Mouse (Mus musculus) liver (tissue): Measurements from ENCODE around the gene Pla2g4c.

Experiments
- DNase-seq: peaks from one replicate; pipeline ENCODE4 v3.0.0-alpha.2; 2020; ENCODE audit warnings: mixed read lengths

Pla2g4c gene

DNA sequence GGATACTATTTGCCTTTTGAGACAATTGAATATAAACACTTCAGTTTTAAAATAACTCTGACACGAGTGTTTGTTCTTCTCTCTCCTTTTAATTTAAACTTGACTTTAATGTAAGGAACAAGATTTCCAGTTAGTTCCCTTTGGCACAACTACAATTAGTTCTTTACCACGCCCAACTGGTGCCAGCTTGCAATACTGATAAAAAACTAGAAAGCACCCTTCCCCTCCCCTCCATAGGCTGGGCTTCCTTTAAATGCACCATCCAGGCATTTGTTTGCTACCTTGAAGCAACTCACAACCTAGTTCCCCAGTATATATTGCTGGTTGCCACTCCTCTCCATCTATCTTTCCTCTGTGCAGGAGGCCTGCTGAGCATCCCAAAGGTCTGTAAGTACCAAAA is at the start of gene Pla2g4c:
Gene Pla2g4c (plus strand): TSS at position 340 of the 400 bp plus-strand sequence.
- DNase-seq = no peak

DNA sequence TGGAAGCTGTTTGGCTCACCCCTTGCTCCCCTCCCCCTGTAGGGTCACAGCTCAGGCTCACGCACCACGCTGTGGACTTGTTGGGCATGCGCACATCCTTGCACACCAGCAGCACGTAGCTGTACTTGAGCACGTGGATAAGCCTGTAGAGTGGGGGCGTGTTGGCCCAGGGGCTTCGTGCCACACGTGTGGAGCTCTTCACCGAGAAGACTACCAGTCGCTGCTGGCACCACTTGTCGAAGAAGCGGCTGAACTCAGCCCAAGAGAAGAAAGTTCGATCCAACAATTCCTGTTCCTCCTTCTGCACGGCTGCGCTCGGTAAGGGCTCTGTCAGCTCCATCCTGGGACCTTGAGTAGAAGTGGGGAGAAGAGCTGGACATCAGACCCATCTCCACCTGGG is 47.4 kb upstream of the Pla2g4c start, which contains the start of gene Lig1:
Gene Lig1 (plus strand): TSS at position 203 of the 400 bp plus-strand sequence.
- no peak for DNase-seq

DNA sequence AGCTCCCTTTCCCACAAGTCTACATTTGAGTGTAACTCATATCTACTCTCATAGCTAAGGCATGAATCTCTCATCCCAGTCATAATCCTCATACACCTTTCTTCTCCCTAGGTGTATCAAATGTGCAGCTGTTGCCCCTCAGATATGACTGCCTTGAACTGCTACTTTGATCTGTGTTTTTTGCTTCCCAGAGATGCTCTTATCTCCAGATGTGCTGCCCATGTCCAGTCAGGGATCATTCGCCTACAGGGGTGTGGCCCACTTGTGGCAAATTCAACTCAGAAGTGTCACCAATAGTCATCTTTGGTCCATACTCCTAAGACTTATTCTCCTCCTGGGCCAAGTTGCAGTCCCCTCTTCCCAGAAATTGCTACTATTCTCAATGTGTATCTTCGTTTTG is 46.6 kb upstream of the Pla2g4c start:
- peak; percentile 50 for DNase-seq

DNA sequence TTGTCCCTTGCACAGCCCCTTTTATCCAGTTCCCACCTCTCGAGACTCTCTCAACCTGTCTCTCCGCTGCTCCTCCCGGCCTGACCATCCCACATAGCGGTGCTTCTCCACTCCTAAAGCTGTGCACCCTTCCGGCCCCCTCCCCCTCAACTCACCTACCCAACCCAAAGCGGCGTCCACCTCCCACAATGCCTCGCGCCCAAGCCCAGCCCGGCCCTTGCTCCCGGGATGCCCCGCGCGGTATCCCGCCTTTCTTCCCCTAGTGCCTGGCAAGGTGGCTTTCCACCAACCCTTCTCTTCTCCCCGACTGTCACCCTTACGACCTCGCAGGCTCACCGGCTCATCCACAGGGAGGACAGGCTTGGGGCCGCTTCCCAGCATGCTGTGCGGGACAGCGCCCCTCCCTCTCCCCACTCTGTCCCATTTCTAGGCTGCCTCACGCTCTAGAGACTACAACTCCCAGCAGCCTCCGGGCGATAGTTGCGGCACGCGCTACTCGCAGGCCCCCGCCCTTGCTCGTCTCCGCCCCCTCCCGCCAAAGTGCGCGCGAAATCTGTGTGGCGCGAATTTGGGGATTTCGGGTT is 46.1 kb upstream of the Pla2g4c start, which contains the start of gene Zswim9:
Gene Zswim9 (minus strand): TSS at position 414 of the 584 bp plus-strand sequence.
- DNase-seq = peak; percentile 92

DNA sequence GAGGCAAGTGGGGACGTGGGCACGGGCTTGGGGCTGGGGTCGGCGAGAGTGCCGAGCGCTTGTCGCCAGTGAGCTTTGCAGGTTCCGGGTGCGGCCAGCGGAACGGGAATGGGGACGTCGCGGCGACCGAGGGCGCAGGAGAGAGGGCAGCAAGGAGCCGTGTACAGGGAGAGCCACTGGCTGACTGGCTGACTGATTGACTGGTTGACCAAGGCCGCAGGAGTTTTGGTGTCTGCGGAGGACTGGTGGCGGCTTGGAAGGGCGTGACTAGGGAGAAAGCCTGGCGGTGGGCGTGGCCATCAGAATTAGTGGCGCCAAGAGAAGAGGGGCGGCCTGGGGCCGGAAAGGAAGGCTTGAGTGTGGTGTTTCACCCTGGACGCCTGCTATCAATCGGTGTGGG is 45.5 kb upstream of the Pla2g4c start:
- DNase-seq = peak; percentile 9

DNA sequence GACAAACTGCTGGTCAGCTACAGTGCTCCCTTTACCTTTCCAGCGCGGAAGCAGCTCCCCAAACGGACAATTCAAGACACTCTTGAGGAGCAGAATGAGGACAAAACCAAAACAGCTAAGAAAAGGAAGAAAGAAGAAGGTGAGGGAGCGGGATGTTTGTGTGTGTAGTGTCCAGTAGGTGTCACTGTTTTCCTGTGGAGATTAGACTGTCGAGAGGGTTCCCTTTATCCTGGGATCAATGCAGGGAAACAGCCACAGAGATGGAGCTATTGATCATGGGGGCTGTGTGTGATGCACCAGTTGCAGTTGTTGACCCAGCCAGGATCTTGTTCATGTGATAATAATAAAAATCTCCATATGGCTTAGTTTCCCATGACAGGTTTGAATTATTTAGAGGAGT is 35.8 kb upstream of the Pla2g4c start:
- DNase-seq = no peak

DNA sequence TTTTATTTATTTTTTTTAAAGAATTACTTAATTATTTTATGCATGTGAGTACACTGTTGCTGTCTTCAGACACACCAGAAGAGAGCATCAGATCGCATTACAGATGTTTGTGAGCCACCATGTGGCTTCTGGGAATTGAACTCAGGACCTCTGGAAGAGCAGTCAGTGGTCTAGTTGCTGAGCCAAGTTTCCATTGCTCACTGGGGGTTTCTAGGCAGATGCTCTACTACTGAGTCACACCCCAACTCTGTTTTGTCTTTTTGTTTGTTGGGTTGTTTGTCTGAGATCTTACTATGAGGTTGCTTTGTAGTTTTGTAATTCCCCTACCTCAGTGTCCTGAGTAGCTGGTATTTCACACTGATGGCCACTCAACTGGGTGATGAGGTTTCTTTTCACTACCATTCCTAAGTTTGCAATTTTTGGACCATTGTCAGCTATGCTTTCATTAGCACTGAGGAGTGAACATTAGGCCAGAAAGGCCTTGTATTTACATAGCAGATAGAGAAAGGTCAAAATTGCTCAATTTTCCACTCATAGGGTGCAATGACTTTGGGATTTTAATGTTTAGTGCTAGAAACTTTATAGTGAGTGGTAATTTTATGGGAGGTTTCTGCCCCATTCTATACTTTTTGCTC is 34.3 kb upstream of the Pla2g4c start:
- DNase-seq = no peak

DNA sequence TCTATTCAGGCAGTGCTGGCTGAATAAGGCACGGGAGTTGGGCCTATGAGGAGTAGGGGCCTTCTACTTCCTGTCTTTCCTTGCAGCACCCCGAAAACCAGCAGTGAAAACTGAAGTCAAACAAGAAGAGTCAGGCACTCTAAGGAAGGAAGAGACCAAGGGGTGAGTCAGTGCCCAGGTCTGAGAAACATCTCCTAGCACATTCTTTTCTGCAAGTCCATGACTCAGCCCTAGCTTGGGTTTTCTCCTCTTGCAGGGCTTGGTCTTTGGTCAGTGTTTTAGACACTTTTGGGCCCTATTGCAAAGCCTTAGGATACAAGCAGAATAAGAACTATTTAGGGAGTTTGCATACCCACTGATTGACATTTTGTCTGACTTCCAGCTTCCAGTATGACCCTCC is 33.1 kb upstream of the Pla2g4c start:
- no peak for DNase-seq

DNA sequence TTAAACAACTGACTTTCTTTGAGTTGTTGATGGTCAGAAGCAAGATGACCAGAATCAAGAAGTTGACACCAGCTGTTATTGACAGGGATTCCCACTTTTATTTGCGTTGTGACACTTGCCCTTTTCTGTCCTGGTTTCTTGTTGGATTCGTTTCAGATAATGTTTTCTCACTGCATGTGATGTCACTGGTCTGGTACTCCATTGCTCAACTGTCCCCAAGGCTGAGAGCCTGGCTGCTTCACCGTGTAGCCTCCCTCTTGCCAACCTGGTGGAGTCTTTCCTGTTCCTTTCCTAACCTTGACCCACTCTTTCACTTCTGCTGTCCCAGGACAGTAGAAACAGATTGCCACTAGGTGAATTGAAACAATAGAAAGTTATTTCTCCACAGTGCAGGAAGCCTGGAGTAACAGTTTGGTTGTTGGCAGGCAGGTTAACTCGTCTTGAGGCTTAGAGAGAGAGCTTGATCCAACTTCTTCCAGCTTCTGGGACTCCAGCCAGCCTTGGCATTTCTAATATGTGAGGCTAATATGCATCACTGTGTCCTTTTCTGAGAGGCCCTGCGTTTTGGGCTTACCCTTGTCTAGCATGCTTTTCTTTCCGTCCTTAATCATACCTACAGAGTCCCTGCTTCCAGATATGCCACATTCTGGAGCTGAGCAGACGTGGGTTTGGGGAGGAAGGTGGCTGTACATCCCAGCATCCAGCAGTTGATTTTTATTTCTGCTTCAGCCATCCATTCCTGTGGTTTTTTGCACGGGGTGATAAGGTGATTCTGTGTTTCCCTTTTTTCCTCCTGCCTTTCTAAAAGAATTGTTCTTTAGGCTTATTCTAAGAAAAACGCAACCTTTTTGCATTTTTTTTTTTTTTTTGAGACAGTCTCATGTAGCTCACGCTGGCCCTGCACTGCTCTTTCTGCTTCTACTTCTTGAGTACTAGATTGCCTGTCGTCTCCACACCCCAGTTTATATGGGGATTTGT is 30.3 kb upstream of the Pla2g4c start:
- no peak for DNase-seq

DNA sequence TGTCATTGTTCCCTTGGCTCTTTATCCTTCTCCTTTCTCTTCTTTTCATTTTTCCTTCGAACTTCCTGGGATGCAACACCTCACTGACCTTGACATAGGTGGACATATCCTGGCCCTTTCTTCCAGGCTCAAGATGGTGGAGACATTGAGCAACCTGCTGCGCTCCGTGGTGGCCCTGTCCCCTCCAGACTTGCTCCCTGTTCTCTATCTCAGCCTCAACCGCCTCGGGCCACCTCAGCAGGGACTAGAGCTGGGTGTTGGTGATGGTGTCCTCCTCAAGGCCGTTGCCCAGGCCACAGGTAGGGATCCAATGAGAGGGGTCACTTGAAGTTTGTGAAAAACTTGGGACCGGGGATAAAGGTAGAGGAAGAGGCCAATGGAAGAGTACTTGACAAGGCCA is 29.2 kb upstream of the Pla2g4c start:
- no peak for DNase-seq

DNA sequence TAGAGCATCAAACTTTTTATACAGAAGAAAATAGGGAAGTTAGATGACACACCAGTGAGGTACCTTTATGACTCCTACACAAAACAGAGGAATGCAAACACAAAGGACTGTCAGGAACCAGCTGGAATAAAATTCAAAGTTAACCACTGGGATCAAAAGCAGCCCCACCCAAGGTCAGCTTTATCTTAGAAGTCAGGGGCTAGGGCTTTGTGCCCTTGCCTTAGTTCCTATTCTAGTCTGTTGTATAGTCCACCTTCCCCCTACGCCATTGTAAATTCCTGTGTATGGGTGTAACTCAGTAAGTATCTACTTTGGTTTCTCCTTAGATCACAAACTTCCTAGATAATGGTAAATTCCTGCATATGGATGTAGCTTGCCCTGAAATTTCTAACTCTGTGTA is 26.8 kb upstream of the Pla2g4c start:
- no peak for DNase-seq

DNA sequence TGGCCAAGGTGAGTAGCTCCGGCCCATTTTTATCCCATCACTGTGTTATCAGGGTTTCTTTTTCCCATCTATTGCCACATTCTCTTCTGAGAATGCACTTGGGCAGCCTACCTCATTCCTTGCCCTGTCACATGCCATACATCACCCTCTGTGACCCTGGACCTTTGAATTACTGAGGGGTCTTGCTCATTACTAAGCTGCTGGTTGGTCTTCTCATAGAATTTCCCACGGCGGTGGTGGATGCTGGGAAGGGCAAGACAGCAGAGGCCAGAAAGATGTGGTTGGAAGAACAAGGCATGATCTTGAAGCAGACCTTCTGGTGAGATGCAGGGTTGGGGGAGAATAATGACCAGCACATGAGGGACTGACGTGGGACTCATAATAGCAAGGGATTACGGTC is 25.6 kb upstream of the Pla2g4c start:
- DNase-seq = no peak

DNA sequence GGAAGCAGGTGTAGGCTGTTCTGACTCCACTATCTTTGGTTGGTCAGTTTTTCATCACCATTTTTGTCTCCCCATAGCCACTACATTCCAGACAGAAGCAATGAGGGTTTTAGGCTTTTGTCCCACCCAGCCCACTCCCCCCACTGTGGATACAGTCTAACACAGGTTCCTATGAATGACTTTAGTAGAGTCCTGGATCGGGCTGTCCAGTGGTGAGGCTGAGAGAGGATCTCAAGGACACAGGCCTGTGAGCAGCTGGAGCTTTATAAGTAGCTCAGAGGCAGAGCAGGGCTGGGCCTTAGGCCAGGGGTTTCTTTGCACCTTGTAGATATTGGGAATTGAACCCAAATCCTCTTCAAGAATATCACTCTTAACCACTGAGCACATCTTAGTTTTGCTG is 22.8 kb upstream of the Pla2g4c start:
- no peak for DNase-seq

DNA sequence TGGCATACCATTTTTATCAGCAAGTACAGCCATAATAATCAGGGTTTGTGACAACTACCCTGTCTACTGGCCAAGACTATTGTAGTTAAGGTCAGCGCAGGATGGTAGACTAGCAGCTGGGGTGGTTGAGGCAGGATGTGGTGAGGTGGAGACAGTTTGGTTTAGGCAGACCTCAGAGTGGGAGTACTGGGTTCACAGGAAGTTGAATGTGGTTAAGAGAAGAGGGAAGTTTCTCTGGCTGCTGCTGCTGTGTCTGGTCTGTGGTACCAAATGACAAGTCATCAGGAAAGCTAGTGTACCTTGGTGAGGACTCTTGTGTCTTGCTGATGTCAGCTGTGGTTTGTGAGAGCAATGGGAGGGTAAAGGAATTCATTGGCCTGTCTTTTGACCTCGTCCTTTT is 21.7 kb upstream of the Pla2g4c start:
- no peak for DNase-seq

DNA sequence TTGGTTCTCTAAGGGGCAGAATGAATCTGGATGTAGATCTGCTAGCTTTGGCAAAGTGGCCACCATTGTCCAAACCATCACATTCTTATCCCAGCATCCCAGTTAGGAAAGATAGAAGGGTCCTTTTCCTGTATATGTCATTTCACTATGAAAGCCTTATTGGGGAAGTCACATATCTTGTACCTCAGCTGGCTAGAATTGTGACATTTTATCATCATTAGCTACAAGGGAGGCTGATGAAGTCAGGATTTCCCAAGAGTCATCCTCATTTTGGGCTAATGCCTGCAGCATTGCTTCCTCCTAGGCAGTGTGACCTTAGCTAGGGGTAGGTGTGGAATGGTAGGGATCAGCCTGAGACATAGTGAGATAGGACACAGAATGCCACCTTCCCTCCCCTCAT is 21.1 kb upstream of the Pla2g4c start:
- no peak for DNase-seq

DNA sequence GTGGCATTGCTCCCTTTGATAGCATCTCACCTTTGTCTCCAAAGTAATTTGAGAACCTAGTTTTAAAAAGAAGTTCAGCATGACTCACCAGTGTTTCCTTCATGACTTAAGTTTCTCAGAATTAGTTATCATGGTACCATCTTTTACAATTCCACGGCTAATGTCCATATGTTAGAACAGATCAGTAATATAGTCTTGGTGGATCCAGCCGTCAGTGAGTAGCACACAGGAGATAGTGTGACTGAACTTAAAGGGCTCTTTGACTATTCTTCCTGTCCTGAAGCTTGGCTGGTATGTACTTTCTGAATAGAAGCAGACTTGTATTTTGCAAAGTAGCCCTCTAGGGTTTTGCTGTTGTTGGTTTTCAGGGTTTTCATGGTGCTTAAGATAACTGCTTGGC is 15.0 kb upstream of the Pla2g4c start:
- DNase-seq = no peak

DNA sequence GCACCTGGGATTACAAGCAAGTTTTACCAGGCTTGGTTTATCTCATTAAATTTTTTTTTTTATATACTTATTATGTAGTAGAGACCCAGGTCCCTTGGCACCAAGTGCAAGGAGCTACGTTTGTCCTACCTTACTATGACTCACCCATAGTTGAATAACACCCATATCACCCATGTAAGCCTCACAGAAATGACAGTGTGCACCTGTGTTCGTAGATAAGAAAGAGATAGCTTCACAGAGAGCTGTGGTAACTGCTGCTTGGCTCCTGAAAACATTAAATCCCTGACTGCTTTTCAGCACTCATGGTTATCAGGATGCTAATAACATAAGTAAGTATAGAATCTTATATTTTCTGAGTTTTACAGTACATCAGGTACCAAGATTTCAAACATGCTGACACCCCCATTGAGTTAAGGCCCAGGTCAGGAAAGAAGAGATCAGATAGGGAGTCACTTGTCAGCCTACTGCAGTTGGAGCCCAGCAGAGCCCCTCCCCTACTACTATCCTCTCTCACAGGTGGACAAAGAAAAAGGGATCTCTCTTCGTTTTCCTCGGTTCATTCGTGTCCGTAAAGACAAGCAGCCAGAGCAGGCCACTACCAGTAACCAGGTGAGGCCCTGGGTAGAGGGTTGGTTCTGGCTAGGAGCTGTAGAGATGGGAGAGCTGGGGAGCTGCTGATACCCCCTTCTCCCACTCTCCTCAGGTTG is 13.8 kb upstream of the Pla2g4c start:
- no peak for DNase-seq

DNA sequence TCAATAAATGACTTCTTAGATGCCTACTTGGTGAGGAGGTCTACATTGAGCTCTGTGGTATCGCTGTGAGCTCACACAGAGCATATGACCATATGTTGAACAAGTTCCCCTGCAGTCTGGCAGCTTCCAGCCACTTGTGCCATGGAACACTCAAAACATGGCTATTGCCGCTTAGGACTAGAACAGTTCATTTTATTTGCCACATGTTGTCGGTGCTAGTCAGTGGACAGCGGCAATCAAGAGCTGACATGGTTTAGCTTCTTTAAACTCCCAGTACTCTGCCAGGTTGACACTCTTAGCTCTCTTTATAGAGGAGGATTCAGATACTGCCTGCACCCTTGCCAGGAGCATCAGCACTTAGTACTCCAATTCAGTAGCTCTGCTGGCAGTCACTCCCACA is 13.1 kb upstream of the Pla2g4c start:
- no peak for DNase-seq

DNA sequence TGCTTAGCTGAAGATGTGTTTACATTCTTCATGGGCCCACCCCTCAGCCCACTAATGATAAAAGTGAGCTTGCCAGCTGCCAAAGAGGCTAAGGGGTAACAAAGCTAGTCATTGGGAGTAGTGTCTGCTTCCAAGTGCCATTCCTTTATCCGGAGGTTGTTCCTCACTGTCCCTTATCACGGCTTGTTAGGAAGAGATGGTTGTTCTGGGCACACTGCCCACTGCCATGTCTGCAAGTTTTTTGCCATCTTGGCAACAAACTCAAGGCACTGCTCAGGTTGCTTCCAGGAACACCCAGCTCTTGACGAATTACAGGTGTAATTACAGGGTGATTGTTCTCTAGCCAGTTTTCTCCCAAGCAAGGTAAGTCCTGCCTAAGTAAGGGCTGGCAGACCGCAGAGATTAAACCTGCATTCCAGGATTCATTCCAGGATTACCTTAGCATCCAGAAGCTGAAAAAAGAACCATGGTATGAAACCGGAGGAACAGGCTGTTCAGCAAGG is 10.3 kb upstream of the Pla2g4c start:
- no peak for DNase-seq

DNA sequence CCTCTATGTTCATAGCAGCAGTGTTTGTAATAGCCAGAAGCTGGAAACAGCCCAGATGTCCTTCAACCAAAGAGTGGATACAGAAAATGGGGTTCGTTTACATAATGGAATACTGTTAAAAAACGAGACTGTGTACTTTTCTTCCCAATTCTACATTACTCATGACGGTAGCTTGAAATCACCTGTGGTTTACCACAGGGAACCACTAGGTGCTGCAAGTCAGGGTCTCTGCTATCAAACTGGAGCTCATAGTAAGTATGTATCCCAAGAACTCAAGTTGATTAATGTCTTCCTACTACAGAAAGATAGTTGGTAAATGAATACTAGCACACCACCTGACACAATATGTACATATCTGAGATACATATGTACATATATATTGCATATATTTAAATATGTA is 3.0 kb upstream of the Pla2g4c start:
- no peak for DNase-seq

DNA sequence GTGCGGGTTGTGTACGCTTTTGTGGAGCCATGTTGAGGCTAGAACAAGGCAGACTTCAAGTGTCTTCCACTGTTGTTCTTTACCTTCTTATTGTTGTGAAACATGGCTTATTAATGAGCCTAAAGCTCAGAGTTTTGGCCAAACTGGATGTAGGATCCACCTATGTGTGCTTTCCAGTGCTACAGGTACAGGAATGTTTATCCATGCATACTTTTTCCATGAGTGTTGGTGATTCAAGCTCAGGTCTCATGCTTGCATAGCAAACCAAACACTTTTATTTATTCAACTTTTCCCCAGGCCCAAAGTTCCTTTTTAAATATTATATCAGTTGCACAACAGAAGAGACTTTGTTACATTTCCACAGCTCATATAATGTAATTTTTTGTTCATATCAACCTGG is 6.1 kb downstream of the Pla2g4c start:
- DNase-seq = no peak

DNA sequence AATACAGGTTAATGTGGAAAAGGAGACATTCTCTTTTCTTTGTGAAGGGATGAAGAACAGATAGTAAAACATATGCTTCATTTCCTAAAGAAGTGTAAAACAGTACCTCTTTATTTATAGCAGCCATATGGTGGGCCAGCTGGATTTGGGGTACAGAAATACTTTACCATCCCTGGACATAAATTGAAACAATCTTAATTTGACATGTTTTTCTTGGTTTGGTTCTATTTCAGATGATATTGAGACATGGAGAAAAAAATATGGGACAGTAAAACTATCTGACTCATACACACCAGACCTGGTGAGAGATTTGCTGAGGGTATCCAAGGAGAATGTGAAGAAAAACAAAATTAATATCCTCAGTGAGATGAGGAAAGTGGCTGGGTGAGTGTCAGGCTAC is 31.5 kb downstream of the Pla2g4c start:
- no peak for DNase-seq

DNA sequence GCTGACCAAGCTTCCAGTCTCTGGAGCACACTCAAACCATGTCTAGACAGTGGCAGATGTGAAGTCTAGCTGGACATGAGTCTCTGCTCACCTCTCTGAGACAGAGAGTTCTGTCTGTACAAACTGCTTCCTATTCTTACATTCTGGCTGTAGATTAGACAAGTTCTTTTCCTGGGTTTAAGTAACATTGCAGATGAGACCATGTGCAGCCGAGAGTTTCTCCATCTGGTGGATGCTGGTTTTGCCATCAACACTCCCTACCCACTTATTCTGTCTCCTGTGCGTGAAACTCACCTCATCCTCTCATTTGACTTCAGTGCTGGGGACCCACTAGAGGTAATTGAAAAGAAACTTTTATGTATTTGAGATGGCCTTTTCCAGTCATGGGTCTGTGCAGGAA is 56.1 kb downstream of the Pla2g4c start:
- DNase-seq = no peak
